Mouse (Mus musculus): ENCODE results near the gene Acsf2. TPM values are rescaled to one million over a fixed set of nuclear protein-coding genes. Genes with fewer than 3 reads are reported as not detected.
"Not testable (repeated sequence)": the region's sequence is repeated elsewhere in the genome, so short reads cannot be mapped to it uniquely, and the experiment has no call there.

The Acsf2 gene
- 3.9 and 4.1 TPM in 2 replicates for polyA plus RNA-seq (2016; fragmentation: Nextera tagmentation; extraction: Ambion mirVana)

DNA sequence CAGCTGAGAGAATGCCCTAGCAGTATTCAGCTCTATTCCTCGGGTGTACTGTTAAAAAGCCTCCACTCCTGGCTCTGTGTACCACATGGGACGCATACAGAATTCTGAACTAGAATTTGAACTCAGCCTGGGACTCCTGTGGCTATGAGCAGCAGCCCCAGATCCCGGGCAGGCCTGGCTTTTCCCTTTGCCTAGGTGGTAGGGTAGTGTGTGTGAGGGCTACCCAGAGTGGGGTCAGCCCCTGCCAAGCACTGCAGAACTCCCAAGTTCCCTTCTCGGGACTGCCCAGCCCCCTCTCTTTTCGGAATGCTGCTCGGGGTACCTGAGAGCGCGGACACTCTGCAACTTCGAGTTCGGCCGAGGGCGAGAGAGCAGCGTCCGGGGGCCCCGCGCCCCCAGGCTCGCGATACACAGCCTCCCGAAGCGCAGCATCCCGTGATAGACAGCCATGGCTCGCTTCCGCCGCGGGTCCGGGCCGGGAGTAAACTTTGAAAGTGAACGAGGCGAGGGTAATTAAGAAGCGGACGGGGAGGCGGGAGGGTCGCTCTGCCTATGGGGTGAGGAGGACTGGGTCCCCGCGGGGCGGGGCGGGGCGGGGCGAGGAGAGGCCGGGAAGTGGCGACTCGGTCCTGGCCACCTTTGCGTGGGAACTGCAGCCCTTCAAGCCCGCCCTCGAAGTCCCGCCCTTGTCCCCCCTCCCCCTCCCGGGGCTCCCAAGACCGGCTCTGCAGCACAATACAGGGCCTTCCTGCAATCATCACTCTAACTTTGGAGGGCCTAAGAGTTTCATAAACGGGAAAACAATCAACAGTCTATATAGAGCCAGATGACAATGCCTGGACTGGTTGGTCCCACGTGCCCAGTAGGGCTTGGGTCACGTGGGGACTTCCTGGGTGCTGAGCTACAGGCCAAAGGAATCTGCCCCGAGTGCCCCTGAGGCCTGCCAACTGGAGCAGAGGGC is at the start of gene Acsf2:
TSS of gene Acsf2 (minus strand) at position 551 of the 961 bp plus-strand sequence.
- Histone ChIP-seq H3K27me3 (replicated peaks; ENCODE audit: low read depth, poor library complexity, severe bottlenecking) (peaks cover 18% of the 10 kb centered on the region), H3K4me3 (peak within 1 kb of the TSS; percentile 61), H3K9me3 (no peaks in the 10 kb centered on the region), H3K4me1 (peaks cover 32% of the 10 kb centered on the region), H3K36me3 (replicated peaks) (peaks cover 14% of the 10 kb centered on the region), H3K27ac (replicated peaks) (peak within 1 kb of the TSS; percentile 83)
- whole genome bisulfite sequencing, result 2% methylated on average over 52 of the region's 52 CpGs
- peak; percentile 96 for DNase-seq (ENCODE audit: low spot score)

DNA sequence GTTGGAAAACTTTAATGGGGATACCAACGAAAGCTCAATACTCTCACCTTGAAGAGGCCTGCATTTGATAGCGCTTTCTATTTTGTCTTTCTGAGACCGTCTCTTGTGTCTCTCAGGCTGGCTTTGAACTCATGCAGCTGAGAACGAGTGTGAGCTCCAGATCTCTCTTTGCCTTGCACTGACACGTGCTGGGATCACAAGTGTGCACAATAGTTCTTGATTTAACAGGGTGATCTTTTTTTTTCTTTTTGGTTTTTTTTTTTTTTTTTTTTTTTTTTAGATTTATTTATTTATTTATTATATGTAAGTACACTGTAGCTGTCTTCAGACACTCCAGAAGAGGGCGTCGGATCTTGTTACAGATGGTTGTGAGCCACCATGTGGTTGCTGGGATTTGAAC is 49.6 kb upstream of the Acsf2 start:
- not testable (repeated sequence) for H3K9me3 ChIP-seq; H3K27me3 ChIP-seq (replicated peaks; ENCODE audit: low read depth, poor library complexity, severe bottlenecking); H3K4me3 ChIP-seq; H3K27ac ChIP-seq (replicated peaks); DNase-seq (ENCODE audit: low spot score)
- peaks cover 25% of the 10 kb centered on the region for H3K4me1 ChIP-seq
- 90% methylated on average over 7 of the region's 7 CpGs for WGBS
- H3K36me3 ChIP-seq (replicated peaks), result peaks cover 62% of the 10 kb centered on the region

- Histone ChIP-seq H3K9me3 (no peaks in the 10 kb centered on the region), H3K4me3 (no peak overlapping the region), H3K27ac (replicated peaks) (no peak overlapping the region), H3K36me3 (replicated peaks) (peaks cover 97% of the 10 kb centered on the region), H3K27me3 (replicated peaks; ENCODE audit: low read depth, poor library complexity, severe bottlenecking) (no peaks in the 10 kb centered on the region), H3K4me1 (peaks cover 6% of the 10 kb centered on the region; the same call in 1 of the 2 replicates)
- WGBS, result 97% methylated on average over 4 of the region's 4 CpGs
- no peak for DNase-seq (ENCODE audit: low spot score)
Observed at GRCm38 (mm10) chr11:94646457-94646856, 44.8 kb upstream of the Acsf2 start.

- DNase-seq (ENCODE audit: low spot score), result no peak
- Histone ChIP-seq H3K27me3 (replicated peaks; ENCODE audit: low read depth, poor library complexity, severe bottlenecking) (no peaks in the 10 kb centered on the region), H3K4me1 (peaks cover 5% of the 10 kb centered on the region; the same call in 1 of the 2 replicates), H3K36me3 (replicated peaks) (peaks cover 99% of the 10 kb centered on the region), H3K9me3 (no peaks in the 10 kb centered on the region), H3K4me3 (no peak overlapping the region), H3K27ac (replicated peaks) (no peak overlapping the region)
- 85% methylated on average over 8 of the region's 8 CpGs for WGBS
Observed at GRCm38 (mm10) chr11:94644461-94645219, 43.0 kb upstream of the Acsf2 start.

DNA sequence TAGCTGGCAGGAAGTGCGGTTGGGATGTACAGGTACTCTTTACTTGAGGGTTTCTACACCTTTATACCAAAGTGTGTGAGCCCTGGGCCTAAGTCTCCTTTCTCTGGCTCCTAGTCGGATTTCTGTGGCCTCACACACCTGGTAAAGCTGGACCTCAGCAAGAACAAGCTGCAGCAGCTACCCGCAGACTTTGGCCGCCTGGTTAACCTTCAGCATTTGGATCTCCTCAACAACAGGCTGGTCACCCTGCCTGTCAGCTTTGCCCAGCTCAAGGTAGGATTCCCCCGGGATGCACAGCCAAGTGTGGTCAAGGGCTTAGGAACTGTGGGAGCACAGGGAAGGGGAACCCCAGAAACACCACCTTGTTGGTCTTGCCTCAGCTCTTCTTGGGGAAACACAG is 32.8 kb upstream of the Acsf2 start:
- Histone ChIP-seq H3K27ac (replicated peaks) (no peak overlapping the region), H3K27me3 (replicated peaks; ENCODE audit: low read depth, poor library complexity, severe bottlenecking) (no peaks in the 10 kb centered on the region), H3K36me3 (replicated peaks) (peaks cover 82% of the 10 kb centered on the region), H3K4me1 (peaks cover 14% of the 10 kb centered on the region), H3K4me3 (no peak overlapping the region), H3K9me3 (no peaks in the 10 kb centered on the region)
- WGBS, result 89% methylated on average over 5 of the region's 5 CpGs
- DNase-seq (ENCODE audit: low spot score), result no peak

DNA sequence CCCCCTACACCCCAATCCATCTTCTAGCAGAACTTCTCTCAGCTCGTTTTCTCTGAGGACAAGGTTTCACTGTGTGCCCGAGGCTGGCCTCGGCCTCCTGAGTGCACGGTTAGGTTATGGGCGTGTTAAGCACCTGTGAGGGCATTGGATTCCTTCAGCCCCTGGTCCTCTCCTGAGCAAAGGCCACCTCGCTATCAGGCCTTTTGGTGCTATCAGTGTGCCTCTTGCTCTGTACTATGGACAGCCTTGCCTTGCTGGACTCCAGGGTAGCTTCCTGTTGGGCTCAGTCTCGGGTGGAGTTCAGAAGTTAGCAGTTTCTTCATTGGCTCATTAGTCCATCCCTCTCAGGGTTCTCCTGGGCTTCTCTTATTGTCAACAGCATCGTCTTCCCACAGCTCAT is 31.3 kb upstream of the Acsf2 start:
- no peaks in the 10 kb centered on the region for H3K9me3 ChIP-seq
- no peaks in the 10 kb centered on the region for H3K27me3 ChIP-seq (replicated peaks; ENCODE audit: low read depth, poor library complexity, severe bottlenecking)
- DNase-seq (ENCODE audit: low spot score), result no peak
- peaks cover 68% of the 10 kb centered on the region for H3K36me3 ChIP-seq (replicated peaks)
- no peak overlapping the region for H3K27ac ChIP-seq (replicated peaks)
- H3K4me1 ChIP-seq, result peaks cover 17% of the 10 kb centered on the region
- H3K4me3 ChIP-seq, result no peak overlapping the region
- WGBS, result 90% methylated on average over 8 of the region's 8 CpGs

DNA sequence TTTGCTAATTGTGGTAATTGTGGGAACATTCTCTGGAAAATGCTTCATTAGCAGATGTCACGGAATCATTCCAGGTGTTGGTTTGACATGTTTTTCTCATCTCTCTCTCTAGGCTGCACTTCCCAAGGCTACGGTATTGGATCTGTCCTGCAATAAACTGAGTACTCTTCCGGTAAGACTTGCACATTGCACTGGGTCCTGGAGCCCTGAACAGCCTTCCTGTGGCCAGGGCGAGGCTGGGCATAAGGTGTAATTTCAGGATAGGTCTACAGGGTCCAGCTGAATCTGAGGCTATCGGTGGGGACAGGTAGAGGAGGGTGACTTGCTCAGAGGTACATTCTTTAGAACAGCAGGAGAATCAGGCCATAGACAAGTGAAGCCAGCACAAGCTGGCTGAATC is 30.3 kb upstream of the Acsf2 start:
- H3K9me3 ChIP-seq, result no peaks in the 10 kb centered on the region
- no peak for DNase-seq (ENCODE audit: low spot score)
- no peak overlapping the region for H3K27ac ChIP-seq (replicated peaks)
- H3K27me3 ChIP-seq (replicated peaks; ENCODE audit: low read depth, poor library complexity, severe bottlenecking), result no peaks in the 10 kb centered on the region
- H3K4me1 ChIP-seq, result peaks cover 17% of the 10 kb centered on the region
- H3K4me3 ChIP-seq, result no peak overlapping the region
- peaks cover 58% of the 10 kb centered on the region for H3K36me3 ChIP-seq (replicated peaks)
- WGBS, result 95% methylated on average over 5 of the region's 5 CpGs

GRCm38 (mm10) chr11:94630199-94631011 is 28.7 kb upstream of the Acsf2 start:
- Histone ChIP-seq H3K27me3 (replicated peaks; ENCODE audit: low read depth, poor library complexity, severe bottlenecking) (no peaks in the 10 kb centered on the region), H3K4me3 (peak overlapping the region; percentile 97), H3K4me1 (peaks cover 17% of the 10 kb centered on the region), H3K9me3 (no peaks in the 10 kb centered on the region), H3K36me3 (replicated peaks) (peaks cover 42% of the 10 kb centered on the region), H3K27ac (replicated peaks) (peak overlapping the region; percentile 90)
- DNase-seq (ENCODE audit: low spot score), result peak; percentile 25
- 15% methylated on average over 26 of the region's 26 CpGs for WGBS

GRCm38 (mm10) chr11:94629884-94630198 is 28.2 kb upstream of the Acsf2 start:
- peak overlapping the region; percentile 97 for H3K4me3 ChIP-seq
- no peaks in the 10 kb centered on the region for H3K9me3 ChIP-seq
- no peak for DNase-seq (ENCODE audit: low spot score)
- H3K36me3 ChIP-seq (replicated peaks), result peaks cover 36% of the 10 kb centered on the region
- H3K27ac ChIP-seq (replicated peaks), result peak overlapping the region; percentile 90
- under 1% methylated on average over 28 of the region's 28 CpGs for WGBS
- no peaks in the 10 kb centered on the region for H3K27me3 ChIP-seq (replicated peaks; ENCODE audit: low read depth, poor library complexity, severe bottlenecking)
- peaks cover 17% of the 10 kb centered on the region for H3K4me1 ChIP-seq

DNA sequence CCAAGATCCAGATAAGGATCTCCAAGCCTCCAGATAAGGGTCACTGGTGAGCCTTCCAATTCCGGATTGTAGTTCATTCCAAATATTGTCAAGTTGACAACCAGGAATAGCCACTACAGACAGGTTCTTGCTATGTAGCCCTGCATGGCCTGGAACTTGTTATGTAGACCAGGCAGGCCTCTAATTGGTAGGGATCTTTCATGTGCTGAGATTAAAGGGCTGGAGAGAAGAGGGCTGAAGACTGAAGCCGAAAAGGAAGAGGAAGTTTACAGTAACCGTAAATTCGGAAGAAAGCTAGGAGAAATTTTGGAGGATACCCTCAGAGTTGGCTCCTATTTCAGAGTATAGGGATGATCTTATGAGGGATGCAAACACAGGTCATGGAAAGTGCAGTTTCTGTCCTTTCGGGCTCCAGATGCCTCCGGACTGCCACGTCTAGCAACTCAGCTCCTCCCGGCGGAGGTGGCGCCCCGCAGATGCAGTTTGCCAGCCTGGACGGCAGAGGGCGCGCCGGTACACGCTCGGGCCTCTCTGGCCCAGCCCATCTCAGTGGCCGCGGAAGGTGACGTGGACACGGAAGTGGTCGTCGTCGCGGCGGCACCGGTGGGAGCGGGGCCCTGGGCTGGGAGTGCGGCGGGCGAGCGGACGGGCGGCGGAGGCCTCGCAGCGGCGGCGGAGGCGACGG is 27.7 kb upstream of the Acsf2 start, which contains the start of gene Lrrc59:
TSS of gene Lrrc59 (plus strand) at position 569 of the 685 bp plus-strand sequence.
- Histone ChIP-seq H3K4me3 (peak within 1 kb of the TSS; percentile 97), H3K27ac (replicated peaks) (peak within 1 kb of the TSS; percentile 90), H3K36me3 (replicated peaks) (peaks cover 31% of the 10 kb centered on the region), H3K9me3 (no peaks in the 10 kb centered on the region), H3K27me3 (replicated peaks; ENCODE audit: low read depth, poor library complexity, severe bottlenecking) (no peaks in the 10 kb centered on the region), H3K4me1 (peaks cover 17% of the 10 kb centered on the region)
- peak; percentile 96 for DNase-seq (ENCODE audit: low spot score)
- 7% methylated on average over 41 of the region's 41 CpGs for WGBS

GRCm38 (mm10) chr11:94622162-94622561 is 20.5 kb upstream of the Acsf2 start:
- H3K4me1 ChIP-seq, result no peaks in the 10 kb centered on the region
- H3K27ac ChIP-seq (replicated peaks), result no peak overlapping the region
- 83% methylated on average over 2 of the region's 2 CpGs for WGBS
- DNase-seq (ENCODE audit: low spot score), result no peak
- no peaks in the 10 kb centered on the region for H3K27me3 ChIP-seq (replicated peaks; ENCODE audit: low read depth, poor library complexity, severe bottlenecking)
- H3K4me3 ChIP-seq, result no peak overlapping the region
- H3K9me3 ChIP-seq, result no peaks in the 10 kb centered on the region
- no peaks in the 10 kb centered on the region for H3K36me3 ChIP-seq (replicated peaks)

DNA sequence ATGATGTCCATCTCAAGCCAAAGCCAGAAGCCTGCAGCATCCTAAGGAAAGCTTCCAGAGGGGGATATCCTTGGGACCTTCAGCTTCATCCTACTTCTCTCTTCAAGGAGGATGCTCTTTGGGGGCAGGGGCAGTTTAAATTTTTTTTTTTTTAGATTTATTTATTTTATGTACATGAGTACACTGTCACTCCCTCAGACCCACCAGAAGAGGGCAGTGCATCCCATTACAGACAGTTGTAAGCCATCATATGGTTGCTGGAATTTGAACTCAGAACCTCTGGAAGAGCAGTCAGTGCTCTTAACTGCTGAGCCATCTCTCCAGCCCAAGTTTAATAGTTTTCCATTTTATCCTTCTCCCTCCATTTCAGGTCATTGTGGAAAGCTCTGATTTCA is 19.8 kb upstream of the Acsf2 start:
- no peaks in the 10 kb centered on the region for H3K36me3 ChIP-seq (replicated peaks)
- DNase-seq (ENCODE audit: low spot score), result no peak
- no peaks in the 10 kb centered on the region for H3K4me1 ChIP-seq
- H3K27me3 ChIP-seq (replicated peaks; ENCODE audit: low read depth, poor library complexity, severe bottlenecking), result no peaks in the 10 kb centered on the region
- no peak overlapping the region for H3K4me3 ChIP-seq
- no peaks in the 10 kb centered on the region for H3K9me3 ChIP-seq
- no peak overlapping the region for H3K27ac ChIP-seq (replicated peaks)

Data from embryonic facial prominence, embryonic 10.5 days (tissue).